Mouse (Mus musculus) cerebellum, adult 2 months (tissue): ENCODE measurements around the gene Ccdc34.

Experiments
- CTCF ChIP-seq: fragments of 200-500 bp; IDR thresholded peaks from 2 replicates; pipeline ENCODE4 v1.5.1; 2011; ENCODE audit warnings: low read depth, mild to moderate bottlenecking, control low read depth, low read length, moderate library complexity, borderline replicate concordance; ENCODE audit not compliant: insufficient read depth
- POLR2A ChIP-seq: fragments of 200-500 bp; IDR thresholded peaks from 2 replicates; pipeline ENCODE4 v1.6.1; 2011; ENCODE audit warnings: low read length, control low read depth, borderline replicate concordance; ENCODE audit not compliant: insufficient read depth

- TF ChIP-seq CTCF (no peak), POLR2A (no peak)
Observed at GRCm38 (mm10) chr2:109983435-109983834, 34.2 kb upstream of the Ccdc34 start.
